Mouse (Mus musculus) olfactory bulb, adult 2 months (tissue): ENCODE data around the gene Exosc6.

Experiments
- CTCF ChIP-seq: fragments of 200-500 bp; IDR thresholded peaks from 2 replicates; pipeline ENCODE4 v1.5.1; 2012; ENCODE audit warnings: low read depth, mild to moderate bottlenecking, low read length, moderate library complexity; ENCODE audit not compliant: insufficient read depth
- POLR2A ChIP-seq: fragments of 200-500 bp; IDR thresholded peaks from 2 replicates; pipeline ENCODE4 v1.6.1; 2012; ENCODE audit warnings: mild to moderate bottlenecking, low read depth, low read length, moderate library complexity; ENCODE audit not compliant: insufficient read depth

GRCm38 (mm10) chr8:111030045-111030444 lies 26.1 kb upstream of the Exosc6 start:
- TF ChIP-seq POLR2A (no peak), CTCF (no peak)
